Mouse (Mus musculus) kidney, postnatal 14 days (tissue): ENCODE results near the gene Aldh1l1.
"Not testable (repeated sequence)": the region's sequence is repeated elsewhere in the genome, so short reads cannot be mapped to it uniquely, and the experiment has no call there.

ENCODE experiments used
- DNase-seq: peaks from one replicate; pipeline ENCODE4 v3.0.0; 2022; ENCODE audit warnings: mixed read lengths

Gene Aldh1l1

GRCm38 (mm10) chr6:90624733-90625132 lies 138.5 kb downstream of the Aldh1l1 start:
- no peak for DNase-seq

GRCm38 (mm10) chr6:90625207-90625994 lies 139.2 kb downstream of the Aldh1l1 start:
- DNase-seq = no peak

GRCm38 (mm10) chr6:90627556-90627955 lies 141.3 kb downstream of the Aldh1l1 start:
- no peak for DNase-seq

GRCm38 (mm10) chr6:90629506-90629905 lies 143.3 kb downstream of the Aldh1l1 start:
- DNase-seq = no peak

- DNase-seq = no peak
These were observed 144.2 kb downstream of the Aldh1l1 start for GRCm38 (mm10) chr6:90630427-90630826.

- not testable (repeated sequence) for DNase-seq
These were observed 146.3 kb downstream of the Aldh1l1 start for GRCm38 (mm10) chr6:90632526-90632925.

GRCm38 (mm10) chr6:90635081-90635480 lies 148.9 kb downstream of the Aldh1l1 start:
- no peak for DNase-seq

GRCm38 (mm10) chr6:90635611-90636010 lies 149.4 kb downstream of the Aldh1l1 start:
- no peak for DNase-seq

GRCm38 (mm10) chr6:90643057-90643456 lies 156.8 kb downstream of the Aldh1l1 start:
- no peak for DNase-seq

- no peak for DNase-seq
These were observed 158.7 kb downstream of the Aldh1l1 start for GRCm38 (mm10) chr6:90644965-90645364.

- DNase-seq = no peak
These were observed 162.2 kb downstream of the Aldh1l1 start for GRCm38 (mm10) chr6:90648391-90648790.

- no peak for DNase-seq
These were observed 163.1 kb downstream of the Aldh1l1 start for GRCm38 (mm10) chr6:90649279-90649678.
